22 mouse cellular contexts compared by ENCODE assay signal in genomic region chr5:121209755-121210600, GRCm38 (mm10). TPM values are rescaled to one million over a fixed set of nuclear protein-coding genes. Genes with fewer than 3 reads are reported as not detected.
A peak's percentile ranks its signal among the peaks of the same experiment; 100 is the strongest.
DNase-seq lines count a peak whose midpoint lies in the region; ATAC-seq and TF ChIP-seq lines count a peak whose summit lies in the region.
"Had no signal": no experiment of that assay in that cellular context is flagged by ENCODE, and none has a peak within 500 bp of the region (broad histone marks: within the 10 kb centered on the region; RNA-seq: fewer than 3 reads in every experiment).

No protein-coding gene starts in this region.

- no peak for TF ChIP-seq EP300 in CH12.LX (IDR thresholded peaks at IDR 0.05; ENCODE audit: low read length)

- peaks cover 40% of the 10 kb centered on the region for H3K79me2 ChIP-seq in CH12.LX (replicated peaks; ENCODE audit: control insufficient read depth, extremely low read depth, insufficient read depth, poor library complexity, severe bottlenecking)

- H3K27me3 ChIP-seq in embryonic facial prominence, embryonic 14.5 days (replicated peaks; ENCODE audit: control insufficient read depth, insufficient read depth, low read length), result no peaks in the 10 kb centered on the region
- H3K27me3 ChIP-seq in embryonic facial prominence, embryonic 10.5 days (replicated peaks; ENCODE audit: low read depth, poor library complexity, severe bottlenecking), result no peaks in the 10 kb centered on the region
- no peaks in the 10 kb centered on the region for H3K27me3 ChIP-seq in liver, embryonic 12.5 days (replicated peaks)
- no peaks in the 10 kb centered on the region for H3K27me3 ChIP-seq in liver, embryonic 11.5 days (replicated peaks; ENCODE audit: control insufficient read depth, insufficient read depth, low read length)
- no peaks in the 10 kb centered on the region for H3K27me3 ChIP-seq in CH12.LX (replicated peaks)
- no peaks in the 10 kb centered on the region for H3K27me3 ChIP-seq in hindbrain, embryonic 14.5 days (ENCODE audit: control insufficient read depth, insufficient read depth, low read length)
- H3K27me3 ChIP-seq: embryonic facial prominence, embryonic 13.5 days; forebrain, embryonic 13.5 days; heart, embryonic 15.5 days; hindbrain, embryonic 15.5 days had no signal

- ATAC-seq in embryonic facial prominence, embryonic 14.5 days (ENCODE audit: low read depth), result 0 out of 2 replicates have a peak, but pooled peaks have one; percentile 10
- ATAC-seq in liver, embryonic 12.5 days, result no peak
- no peak for ATAC-seq in liver, embryonic 11.5 days (replicated peaks; ENCODE audit: low FRiP score)
- no peak for ATAC-seq in hindbrain, embryonic 14.5 days (ENCODE audit: low FRiP score)
- ATAC-seq: activated CD4-positive, CD25-positive, alpha-beta regulatory T cell, adult 4 months; forebrain, embryonic 13.5 days had no signal

- no peak overlapping the region for H3K9ac ChIP-seq in embryonic facial prominence, embryonic 14.5 days (ENCODE audit: low read depth, low read length)
- H3K9ac ChIP-seq in liver, embryonic 12.5 days, result no peak overlapping the region
- no peak overlapping the region for H3K9ac ChIP-seq in liver, embryonic 11.5 days (ENCODE audit: low read depth, low read length)
- H3K9ac ChIP-seq in CH12.LX (ENCODE audit: insufficient read depth, low read depth), result no peak overlapping the region
- no peak overlapping the region for H3K9ac ChIP-seq in hindbrain, embryonic 14.5 days
- H3K9ac ChIP-seq: embryonic facial prominence, embryonic 13.5 days; forebrain, embryonic 13.5 days; heart, embryonic 15.5 days; hindbrain, embryonic 15.5 days had no signal

- no peak for TF ChIP-seq RAD21 in CH12.LX (IDR thresholded peaks at IDR 0.05; ENCODE audit: low read depth, low read length)

- H3K4me1 ChIP-seq in embryonic facial prominence, embryonic 14.5 days (ENCODE audit: control insufficient read depth, insufficient read depth, low read length), result peaks cover 4% of the 10 kb centered on the region; the same call in 1 of the 2 replicates
- H3K4me1 ChIP-seq in embryonic facial prominence, embryonic 10.5 days, result peaks cover 27% of the 10 kb centered on the region
- H3K4me1 ChIP-seq in liver, embryonic 12.5 days, result peaks cover 41% of the 10 kb centered on the region
- H3K4me1 ChIP-seq in liver, embryonic 11.5 days (replicated peaks; ENCODE audit: control insufficient read depth, insufficient read depth, low read length), result peaks cover 22% of the 10 kb centered on the region
- peaks cover 13 to 38% of the 10 kb centered on the region in 2 experiments for H3K4me1 ChIP-seq in CH12.LX (ENCODE audit: control insufficient read depth in 1 of 2, insufficient read depth in 2 of 2)
- H3K4me1 ChIP-seq in hindbrain, embryonic 14.5 days (replicated peaks; ENCODE audit: control insufficient read depth, insufficient read depth, low read length), result peaks cover 14% of the 10 kb centered on the region; the same call in 1 of the 2 replicates

- H3K36me3 ChIP-seq in embryonic facial prominence, embryonic 14.5 days (ENCODE audit: control insufficient read depth, insufficient read depth, low read length), result peaks cover 74% of the 10 kb centered on the region
- H3K36me3 ChIP-seq in embryonic facial prominence, embryonic 10.5 days (replicated peaks), result peaks cover 82% of the 10 kb centered on the region
- peaks cover 80% of the 10 kb centered on the region for H3K36me3 ChIP-seq in liver, embryonic 12.5 days
- peaks cover 66% of the 10 kb centered on the region for H3K36me3 ChIP-seq in liver, embryonic 11.5 days (ENCODE audit: control insufficient read depth, insufficient read depth, low read length)
- peaks cover 71 to 86% of the 10 kb centered on the region in 2 experiments for H3K36me3 ChIP-seq in CH12.LX (replicated peaks in 1 of 2; ENCODE audit: control insufficient read depth in 1 of 2, insufficient read depth in 1 of 2, low read length in 1 of 2)
- peaks cover 79% of the 10 kb centered on the region for H3K36me3 ChIP-seq in hindbrain, embryonic 14.5 days (replicated peaks; ENCODE audit: control insufficient read depth, insufficient read depth)

- no peak overlapping the region for H3K4me3 ChIP-seq in embryonic facial prominence, embryonic 14.5 days (ENCODE audit: low read depth, low read length)
- H3K4me3 ChIP-seq in embryonic facial prominence, embryonic 10.5 days, result no peak overlapping the region
- no peak overlapping the region for H3K4me3 ChIP-seq in liver, embryonic 12.5 days
- no peak overlapping the region for H3K4me3 ChIP-seq in liver, embryonic 11.5 days (ENCODE audit: low read depth, low read length)
- no peak overlapping the region for H3K4me3 ChIP-seq in CH12.LX (replicated peaks in 1 of 3; ENCODE audit: low read depth in 2 of 3, low read length in 2 of 3, poor library complexity in 1 of 3)
- H3K4me3 ChIP-seq in hindbrain, embryonic 14.5 days (replicated peaks; ENCODE audit: low read length), result no peak overlapping the region
- H3K4me3 ChIP-seq: embryonic facial prominence, embryonic 13.5 days; forebrain, embryonic 13.5 days; heart, adult 2 months; heart, embryonic 15.5 days; hindbrain, embryonic 10.5 days; hindbrain, embryonic 15.5 days had no signal

- in situ Hi-C loops in CH12.LX (cut with MboI; ENCODE audit: low pct_ligation_motif_present, low pct_unique_long_range_greater_than_20kb, low sequenced_read_pairs), result loop anchor here (10.0 kb wide), 1 partner anchor 165 kb away; no protein-coding TSS in a partner anchor

- TF ChIP-seq CTCF in CH12.LX (conservative IDR thresholded peaks at IDR 0.05 in 1 of 2, IDR thresholded peaks at IDR 0.05 in 1 of 2; ENCODE audit: low read depth in 2 of 2, low read length in 2 of 2), result no peak

- dilution Hi-C loops in CH12.LX (cut with MboI; ENCODE audit: extremely low pct_ligation_motif_present, extremely low pct_unique_long_range_greater_than_20kb, low sequenced_read_pairs), result no loop called here

- 89% methylated on average over 9 of the region's 9 CpGs for WGBS in embryonic facial prominence, embryonic 14.5 days
- 90% methylated on average over 9 of the region's 9 CpGs for whole genome bisulfite sequencing in embryonic facial prominence, embryonic 10.5 days
- WGBS in liver, embryonic 12.5 days (ENCODE audit: insufficient replicate concordance), result 83% methylated on average over 9 of the region's 9 CpGs
- 87% methylated on average over 9 of the region's 9 CpGs for WGBS in liver, embryonic 11.5 days
- 95% methylated on average over 9 of the region's 9 CpGs for WGBS in hindbrain, embryonic 14.5 days

- H3K27ac ChIP-seq in embryonic facial prominence, embryonic 14.5 days (replicated peaks; ENCODE audit: low read depth, low read length), result no peak overlapping the region
- H3K27ac ChIP-seq in embryonic facial prominence, embryonic 10.5 days (replicated peaks), result no peak overlapping the region
- 0 out of 2 replicates have a peak overlapping the region, but pooled peaks have one; percentile 10 for H3K27ac ChIP-seq in liver, embryonic 12.5 days
- H3K27ac ChIP-seq in liver, embryonic 11.5 days (ENCODE audit: low read depth, low read length), result no peak overlapping the region
- no peak overlapping the region for H3K27ac ChIP-seq in CH12.LX (ENCODE audit: insufficient read depth, low read depth)
- H3K27ac ChIP-seq in hindbrain, embryonic 14.5 days, result no peak overlapping the region
- H3K27ac ChIP-seq: embryonic facial prominence, embryonic 13.5 days; forebrain, embryonic 13.5 days; heart, adult 2 months; heart, embryonic 15.5 days; hindbrain, embryonic 10.5 days; hindbrain, embryonic 15.5 days had no signal

- no peaks in the 10 kb centered on the region for H3K9me3 ChIP-seq in embryonic facial prominence, embryonic 14.5 days (ENCODE audit: control insufficient read depth, low read length)
- H3K9me3 ChIP-seq in embryonic facial prominence, embryonic 10.5 days, result no peaks in the 10 kb centered on the region
- no peaks in the 10 kb centered on the region for H3K9me3 ChIP-seq in liver, embryonic 12.5 days (replicated peaks)
- H3K9me3 ChIP-seq in liver, embryonic 11.5 days (ENCODE audit: control insufficient read depth, low read length), result no peaks in the 10 kb centered on the region
- peaks cover 6% of the 10 kb centered on the region for H3K9me3 ChIP-seq in CH12.LX (replicated peaks; ENCODE audit: low read length)
- no peaks in the 10 kb centered on the region for H3K9me3 ChIP-seq in hindbrain, embryonic 14.5 days (ENCODE audit: control insufficient read depth, low read length)
- H3K9me3 ChIP-seq: forebrain, embryonic 13.5 days; G1E; heart, embryonic 15.5 days; hindbrain, embryonic 15.5 days had no signal

- no peak for DNase-seq in embryonic facial prominence, embryonic 14.5 days (ENCODE audit: low spot score)
- no peak for DNase-seq in embryonic facial prominence, embryonic 10.5 days (ENCODE audit: low spot score)
- no peak for DNase-seq in liver, embryonic 11.5 days (ENCODE audit: low spot score)
- DNase-seq in CH12.LX (ENCODE audit: extremely low read depth) (no peak), R1 (ENCODE audit: low read depth, low spot score) (peak; percentile 36)
- no peak for DNase-seq in hindbrain, embryonic 14.5 days (ENCODE audit: low spot score)
- DNase-seq in gastrocnemius, postnatal 10 days, result no peak
- DNase-seq: adrenal gland, postnatal 14 days; B cell, adult 2 months; cerebellum, adult 11-12 months; cerebellum, adult 9-10 months; cerebellum, postnatal 25 days; heart, adult 2 months had no signal

- no peak; the same call in 1 of the 2 replicates for TF ChIP-seq POLR2A in CH12.LX (IDR thresholded peaks at IDR 0.05; ENCODE audit: low read depth, low read length)

- no peak overlapping the region for H3K4me2 ChIP-seq in embryonic facial prominence, embryonic 14.5 days (ENCODE audit: low read depth, low read length)
- no peak overlapping the region for H3K4me2 ChIP-seq in liver, embryonic 12.5 days
- no peak overlapping the region for H3K4me2 ChIP-seq in liver, embryonic 11.5 days
- H3K4me2 ChIP-seq in CH12.LX (ENCODE audit: insufficient read depth, low read depth, poor library complexity, severe bottlenecking), result no peak overlapping the region
- no peak overlapping the region for H3K4me2 ChIP-seq in hindbrain, embryonic 14.5 days (replicated peaks)
- H3K4me2 ChIP-seq: embryonic facial prominence, embryonic 13.5 days; forebrain, embryonic 13.5 days; heart, embryonic 11.5 days; heart, embryonic 15.5 days; hindbrain, embryonic 15.5 days had no signal

RNA-seq across cellular contexts. Expression of gene Rpl6, which starts 5.7 kb away (rescaled TPM):
- 685 and 696 TPM in 2 replicates for polyA plus RNA-seq in embryonic facial prominence, embryonic 14.5 days (2014; fragmentation: Nextera tagmentation; extraction: Ambion mirVana)
- 686 and 696 TPM in 2 replicates for polyA plus RNA-seq in embryonic facial prominence, embryonic 10.5 days (2016; fragmentation: Nextera tagmentation; extraction: Ambion mirVana)
- polyA plus RNA-seq in liver, embryonic 12.5 days (2016; fragmentation: Nextera tagmentation; extraction: Ambion mirVana), result 590 and 602 TPM in 2 replicates
- polyA plus RNA-seq in liver, embryonic 11.5 days (2014; fragmentation: Nextera tagmentation; extraction: Ambion mirVana), result 959 and 1,036 TPM in 2 replicates
- total RNA-seq in CH12.LX (2012; rRNA removed) (2,694 and 2,801 TPM in 2 replicates), CH12.LX (2014; rRNA removed) (2,433 and 2,576 TPM in 2 replicates)
- 2,607 and 2,835 TPM in 2 replicates for polyA plus RNA-seq in CH12.LX (2012; ENCODE audit: insufficient read length, low read depth)
- 377 and 422 TPM in 2 replicates for polyA plus RNA-seq in hindbrain, embryonic 14.5 days (2014; fragmentation: Nextera tagmentation; extraction: Ambion mirVana)
- 100 to 1,000 TPM; 744 to 776 TPM for total RNA-seq in gastrocnemius, postnatal 10 days (2021)

RNA-seq across cellular contexts. Expression of gene Hectd4, which starts 10.0 kb away (rescaled TPM):
- polyA plus RNA-seq in embryonic facial prominence, embryonic 14.5 days (2014; fragmentation: Nextera tagmentation; extraction: Ambion mirVana), result 7.3 and 7.4 TPM in 2 replicates
- polyA plus RNA-seq in embryonic facial prominence, embryonic 10.5 days (2016; fragmentation: Nextera tagmentation; extraction: Ambion mirVana), result 4.4 and 5.0 TPM in 2 replicates
- polyA plus RNA-seq in liver, embryonic 12.5 days (2016; fragmentation: Nextera tagmentation; extraction: Ambion mirVana), result 13.3 and 14.4 TPM in 2 replicates
- polyA plus RNA-seq in liver, embryonic 11.5 days (2014; fragmentation: Nextera tagmentation; extraction: Ambion mirVana), result 11.8 and 16.3 TPM in 2 replicates
- total RNA-seq in CH12.LX (2012; rRNA removed) (6.8 and 7.8 TPM in 2 replicates), CH12.LX (2014; rRNA removed) (0.89 and 2.1 TPM in 2 replicates)
- polyA plus RNA-seq in CH12.LX (2012; ENCODE audit: insufficient read length, low read depth), result 4.3 and 6.0 TPM in 2 replicates
- polyA plus RNA-seq in hindbrain, embryonic 14.5 days (2014; fragmentation: Nextera tagmentation; extraction: Ambion mirVana), result 34.1 and 37.2 TPM in 2 replicates
- 10 to 100 TPM; 12.7 to 16.6 TPM for total RNA-seq in gastrocnemius, postnatal 10 days (2021)

RNA-seq across cellular contexts. Expression of gene Ptpn11, which starts 18.8 kb away (rescaled TPM):
- 25.8 and 28.8 TPM in 2 replicates for polyA plus RNA-seq in embryonic facial prominence, embryonic 14.5 days (2014; fragmentation: Nextera tagmentation; extraction: Ambion mirVana)
- 25.0 and 25.4 TPM in 2 replicates for polyA plus RNA-seq in embryonic facial prominence, embryonic 10.5 days (2016; fragmentation: Nextera tagmentation; extraction: Ambion mirVana)
- polyA plus RNA-seq in liver, embryonic 12.5 days (2016; fragmentation: Nextera tagmentation; extraction: Ambion mirVana), result 15.2 and 15.8 TPM in 2 replicates
- 21.5 TPM in 2 replicates for polyA plus RNA-seq in liver, embryonic 11.5 days (2014; fragmentation: Nextera tagmentation; extraction: Ambion mirVana)
- total RNA-seq in CH12.LX (2012; rRNA removed) (44.6 and 52.2 TPM in 2 replicates), CH12.LX (2014; rRNA removed) (29.4 and 33.2 TPM in 2 replicates)
- 62.1 and 62.8 TPM in 2 replicates for polyA plus RNA-seq in CH12.LX (2012; ENCODE audit: insufficient read length, low read depth)
- polyA plus RNA-seq in hindbrain, embryonic 14.5 days (2014; fragmentation: Nextera tagmentation; extraction: Ambion mirVana), result 26.2 and 26.4 TPM in 2 replicates
- total RNA-seq in gastrocnemius, postnatal 10 days (2021), result 10 to 100 TPM; 68.7 to 72.8 TPM
